Mouse (Mus musculus) MEL-GATA-1-ER (cell line): ENCODE results near the gene Oaz3.

Experiments
- DNase-seq: peaks from one replicate; pipeline ENCODE4 v3.0.0-alpha.2; 2012; ENCODE audit warnings: low read depth; ENCODE audit errors: extremely low read depth

Gene Oaz3

DNA sequence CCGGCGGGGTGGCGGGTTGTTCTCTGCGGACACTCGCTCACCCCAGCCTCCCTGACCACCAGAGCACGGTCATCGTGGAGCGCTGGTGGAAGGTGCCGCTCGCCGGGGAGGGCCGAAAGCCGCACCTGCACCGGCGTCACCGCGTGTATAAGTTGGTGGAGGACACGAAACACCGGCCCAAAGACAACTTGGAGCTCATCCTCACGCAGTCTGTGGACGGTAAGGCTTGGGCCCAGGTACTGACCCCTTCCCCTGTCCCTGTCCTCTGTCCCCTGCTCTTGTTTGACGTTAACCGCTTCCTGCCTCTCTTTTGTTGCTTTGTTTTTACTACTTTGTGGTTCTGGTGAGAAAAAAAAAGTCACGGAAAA, at the start of gene Oaz3:
Gene Oaz3, minus strand, starts transcription at position 319 of the 368 bp plus-strand sequence.
- DNase-seq: no peak

DNA sequence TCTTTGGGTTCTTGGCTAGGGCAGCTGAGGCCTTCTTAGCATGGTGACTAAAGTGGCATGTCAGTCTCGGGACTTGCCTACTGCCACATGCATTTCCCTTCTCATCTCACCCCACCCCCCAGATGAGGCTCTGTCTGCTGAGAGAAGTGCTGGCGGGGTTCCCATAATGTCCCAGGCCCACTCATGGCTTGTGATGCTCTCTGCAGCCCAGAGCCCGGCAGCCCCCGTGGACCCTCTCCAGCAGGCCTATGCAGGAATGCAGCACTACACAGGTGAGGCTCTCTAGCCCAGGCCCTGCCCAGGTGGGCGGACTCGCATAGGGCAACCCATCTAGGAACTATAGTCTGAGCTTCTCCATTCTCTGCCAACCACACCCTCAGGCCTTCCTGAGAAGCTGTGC, 43.9 kb upstream of the Oaz3 start:
- DNase-seq: no peak

DNA sequence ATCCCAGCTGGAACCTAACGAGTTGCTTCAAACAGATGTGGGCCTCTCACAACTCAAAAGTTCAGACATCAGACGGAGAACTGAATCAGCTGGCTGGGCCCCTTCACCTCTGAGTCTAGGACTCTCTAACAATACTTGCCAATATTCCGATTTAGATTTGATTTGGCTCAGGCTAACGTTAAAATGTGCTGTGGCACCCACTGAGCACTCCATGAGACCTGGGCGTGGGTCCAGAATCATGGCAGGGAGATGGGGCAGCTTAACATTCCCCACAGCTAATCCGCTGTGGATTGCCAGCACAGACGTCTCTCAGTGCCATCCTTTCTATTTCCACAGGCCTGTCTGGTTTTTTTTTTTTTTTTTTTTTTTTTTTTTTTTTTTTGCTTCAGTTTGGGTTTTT, 42.2 kb upstream of the Oaz3 start:
- no peak for DNase-seq

- no peak for DNase-seq
Measured at GRCm38 (mm10) chr3:94483790-94484439, 40.2 kb upstream of the Oaz3 start.

- DNase-seq: peak; percentile 97
Measured at GRCm38 (mm10) chr3:94482764-94483385, 39.2 kb upstream of the Oaz3 start.

- DNase-seq: no peak
Measured at GRCm38 (mm10) chr3:94481429-94481828, 37.7 kb upstream of the Oaz3 start.

DNA sequence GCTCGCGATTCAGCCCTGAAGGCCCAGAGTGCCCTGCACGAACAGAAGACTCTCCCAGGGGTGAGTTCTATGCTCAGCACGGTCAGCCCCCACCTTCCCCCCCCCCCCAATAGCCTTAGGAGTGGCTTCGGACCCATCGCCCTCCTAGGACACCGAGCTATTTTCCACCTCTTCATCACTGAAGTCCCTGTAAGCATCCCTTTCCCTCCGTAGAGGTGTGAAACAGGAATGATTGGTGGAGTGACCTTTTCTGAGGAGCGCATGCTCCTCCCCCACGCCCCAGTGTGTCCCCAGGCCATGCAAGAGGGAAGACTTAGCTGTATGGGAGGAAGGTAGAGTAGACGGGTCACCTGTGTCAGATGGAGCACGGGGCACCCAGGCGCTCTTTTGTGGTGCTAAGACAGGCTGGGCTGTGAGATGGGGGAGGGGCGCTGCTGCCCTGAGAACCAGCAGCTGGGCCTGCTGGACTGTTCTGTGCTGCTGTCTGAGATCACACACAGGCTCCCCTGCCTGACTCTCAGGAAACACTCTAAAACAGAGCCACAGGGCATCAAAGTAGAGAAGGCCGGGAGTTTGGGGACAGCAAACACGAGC, 36.7 kb upstream of the Oaz3 start, which contains the start of gene Riiad1:
Gene Riiad1, minus strand, starts transcription at position 51 of the 594 bp plus-strand sequence.
- DNase-seq: no peak

DNA sequence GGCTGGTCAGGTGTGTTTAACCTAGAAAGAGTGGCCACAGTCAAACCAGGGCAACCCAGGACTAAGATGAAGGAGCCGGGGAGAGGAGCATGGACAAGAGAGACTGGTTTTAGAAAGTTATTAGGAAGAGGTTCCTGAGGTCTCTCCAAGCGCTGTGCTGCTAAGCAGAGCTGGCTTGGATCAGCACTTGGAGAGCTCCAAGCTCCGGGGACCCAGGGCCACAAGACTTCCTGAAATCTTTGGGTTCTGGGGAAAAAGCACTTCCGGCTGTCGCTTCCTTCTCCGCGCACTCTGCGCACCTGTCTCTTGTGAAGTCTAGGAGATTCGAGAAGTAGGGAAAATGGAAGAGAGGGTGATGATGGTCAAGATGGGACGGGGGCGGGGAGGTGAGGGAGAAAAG, 35.8 kb upstream of the Oaz3 start:
- DNase-seq: no peak

- DNase-seq: no peak
Measured at GRCm38 (mm10) chr3:94478591-94479169, 35.0 kb upstream of the Oaz3 start.

DNA sequence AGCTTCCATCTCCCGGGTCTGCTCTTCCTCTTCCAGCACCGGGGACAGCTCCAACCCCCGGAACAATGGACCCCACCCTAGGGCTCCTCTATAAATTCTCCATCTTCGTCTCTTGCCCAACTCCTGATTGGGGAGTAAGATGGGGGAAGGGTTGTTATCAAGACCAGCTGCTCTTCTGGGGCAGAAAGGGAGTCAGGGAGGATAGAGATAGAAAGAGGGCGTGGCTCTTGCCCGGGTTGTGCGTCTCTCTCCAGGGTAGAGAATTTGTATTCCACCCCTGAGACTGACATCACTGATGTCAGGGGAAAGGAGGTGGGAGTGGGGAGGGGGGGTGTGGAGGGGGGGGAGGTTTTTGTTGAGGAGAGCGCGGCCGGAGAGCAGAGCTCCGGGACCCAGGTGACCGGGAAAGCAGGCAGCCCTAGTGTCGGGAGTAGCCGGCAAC, 34.3 kb upstream of the Oaz3 start, which contains the start of gene Celf3:
Gene Celf3, plus strand, starts transcription at position 315 of the 442 bp plus-strand sequence.
- DNase-seq: peak; percentile 76

GRCm38 (mm10) chr3:94477444-94477843, 33.7 kb upstream of the Oaz3 start:
- DNase-seq: no peak

DNA sequence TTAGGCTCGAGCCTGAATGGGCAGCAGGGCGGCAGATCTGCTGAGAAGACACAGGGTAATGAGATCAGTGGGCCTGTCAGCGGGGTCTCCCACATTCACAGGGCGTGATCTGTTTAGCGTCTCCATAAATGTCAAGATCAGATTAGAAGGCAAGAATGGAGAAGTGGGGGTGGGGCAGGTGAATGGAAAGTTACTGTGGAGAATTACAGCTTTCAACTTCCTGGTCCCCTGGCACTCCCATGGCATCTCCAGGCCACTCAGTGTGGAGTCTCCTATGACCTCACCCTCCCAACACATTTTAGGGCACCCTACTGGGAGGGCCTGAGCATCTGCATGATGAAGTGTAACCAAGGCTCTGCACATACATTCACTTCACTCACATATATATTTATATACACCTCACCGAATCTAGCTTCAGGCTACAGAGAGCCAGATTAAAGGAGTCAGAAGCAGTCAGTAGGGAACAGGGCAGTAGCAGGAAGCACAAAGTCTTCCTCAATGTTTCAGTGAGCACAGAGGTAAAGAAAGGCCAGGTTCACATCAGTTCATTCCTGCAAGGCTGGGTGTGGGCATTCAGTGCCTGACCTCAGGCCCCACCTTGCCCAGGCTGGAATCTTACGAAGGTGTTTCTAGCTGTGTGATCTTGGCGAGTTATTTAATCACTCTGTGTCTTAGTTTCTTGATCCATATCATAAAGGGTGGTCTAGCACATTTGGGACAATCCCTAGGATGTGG, 32.8 kb upstream of the Oaz3 start:
- no peak for DNase-seq

DNA sequence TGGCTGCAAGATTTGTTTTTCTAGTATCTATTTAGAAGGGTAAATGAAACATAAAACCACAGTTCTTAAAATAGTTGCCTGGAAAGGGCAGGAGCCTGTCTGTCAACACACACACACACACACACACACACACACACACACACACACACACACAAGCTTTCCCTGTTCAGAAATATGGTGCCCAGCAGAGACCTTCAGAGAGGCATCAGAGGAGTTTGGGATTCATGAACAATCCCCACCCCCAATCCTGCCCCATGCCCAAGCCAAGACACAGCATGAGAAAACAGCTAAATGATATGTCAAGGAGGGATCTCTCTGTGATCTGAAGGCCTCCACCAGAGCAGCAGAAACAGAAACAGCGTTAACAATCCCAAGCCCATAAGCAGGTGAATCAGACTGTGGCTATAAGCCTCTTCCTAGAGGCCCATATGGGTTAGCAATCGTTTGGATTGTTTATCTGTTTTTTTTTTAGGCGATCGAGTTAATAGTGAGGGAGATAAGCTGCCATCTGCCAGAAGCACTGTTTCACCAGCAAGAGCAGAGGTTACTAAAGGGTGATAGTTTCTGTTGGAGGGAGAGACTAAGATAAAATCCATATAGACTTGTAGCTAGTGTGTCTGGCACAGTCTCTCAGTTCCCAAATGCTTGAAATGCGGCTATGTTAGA, 30.0 kb upstream of the Oaz3 start:
- no peak for DNase-seq

GRCm38 (mm10) chr3:94473115-94473505, 29.4 kb upstream of the Oaz3 start:
- no peak for DNase-seq

- no peak for DNase-seq
Measured at GRCm38 (mm10) chr3:94472447-94473114, 28.9 kb upstream of the Oaz3 start.

DNA sequence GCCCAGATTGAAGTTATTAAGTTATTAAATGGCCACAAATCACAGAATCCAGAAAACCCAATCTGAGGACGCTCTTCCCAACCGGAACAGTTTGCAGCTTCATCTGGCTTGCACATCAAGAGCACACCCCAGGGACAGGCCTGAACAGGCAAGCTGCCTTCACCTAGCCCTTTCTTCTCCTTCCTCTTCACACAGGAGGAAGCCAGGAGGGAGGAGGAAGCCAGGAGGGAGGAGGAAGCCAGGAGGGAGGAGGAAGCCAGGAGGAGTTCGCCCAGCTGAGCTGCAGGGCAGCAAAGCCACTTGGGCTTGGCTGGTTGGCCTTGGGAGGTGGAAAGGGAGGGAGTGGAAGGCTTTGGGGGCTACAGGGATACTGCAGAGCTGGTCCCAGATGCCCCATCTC, 25.2 kb upstream of the Oaz3 start:
- no peak for DNase-seq

DNA sequence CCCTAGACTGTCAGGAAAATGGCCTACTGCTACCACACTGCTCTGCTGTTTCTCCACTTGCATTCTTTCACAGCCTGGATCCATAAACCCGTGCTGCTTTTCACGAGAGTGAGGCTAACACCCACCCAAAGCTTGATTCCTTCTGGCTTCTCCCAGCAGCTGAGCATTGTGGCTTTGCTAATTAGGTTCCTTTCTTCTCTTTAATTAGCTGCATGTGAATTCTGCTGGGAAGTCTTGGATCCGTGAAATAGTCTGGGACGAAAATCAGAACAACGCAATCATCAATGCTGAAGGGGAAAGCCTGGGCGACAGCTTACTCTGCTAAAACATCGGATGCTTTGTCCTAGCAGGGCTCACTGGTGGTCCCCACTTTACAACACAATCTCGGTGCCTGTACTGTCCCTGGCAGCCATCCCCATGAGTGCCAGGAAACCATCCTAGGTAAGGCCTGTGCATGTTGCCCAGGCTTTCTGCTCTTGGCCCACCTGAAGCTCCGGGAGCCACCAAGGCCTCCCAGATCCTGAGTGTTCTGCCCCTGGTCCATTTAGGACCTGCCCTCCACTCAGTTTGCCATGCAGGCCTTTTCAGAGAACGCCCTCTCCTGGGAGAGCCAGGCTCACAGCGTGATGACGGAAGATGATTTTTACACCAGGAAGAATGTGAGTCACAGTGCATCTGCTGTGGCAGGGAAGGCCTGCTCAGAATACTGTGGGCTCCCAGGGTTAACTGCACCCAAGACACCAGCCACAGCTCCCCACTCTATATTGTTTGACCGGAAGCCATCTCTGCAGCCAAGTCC, 22.1 kb upstream of the Oaz3 start:
- DNase-seq: no peak

DNA sequence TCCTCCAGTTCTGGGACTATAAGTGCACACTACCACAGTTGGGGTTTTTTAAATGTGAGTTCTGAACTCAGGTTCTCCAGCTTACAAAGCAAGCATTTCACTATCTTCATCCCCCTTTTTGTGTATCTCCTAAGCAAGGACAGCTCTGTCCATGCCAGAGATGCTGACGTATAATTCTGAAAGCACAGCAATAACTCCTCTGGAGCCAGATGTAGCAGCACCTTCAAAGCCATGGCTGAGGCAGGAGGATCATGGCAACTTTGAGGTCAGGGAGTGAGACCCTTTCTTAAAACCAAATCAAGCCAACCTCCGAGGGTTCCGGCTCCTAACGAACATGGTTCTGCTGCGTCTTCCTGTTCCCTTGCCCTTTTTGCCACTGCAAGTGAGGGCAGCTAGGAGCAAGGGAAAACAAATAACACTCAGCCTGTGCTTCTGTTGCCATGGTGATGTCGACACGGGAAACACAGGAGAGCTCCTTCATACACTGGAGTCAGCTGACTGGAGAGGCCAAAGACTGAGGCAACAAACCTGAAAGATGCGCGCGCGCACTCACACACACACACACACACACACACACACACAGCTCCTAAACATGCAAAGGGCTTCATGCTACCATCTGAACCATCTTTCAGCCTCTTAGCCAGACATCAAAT, 20.3 kb upstream of the Oaz3 start:
- no peak for DNase-seq

- DNase-seq: no peak
Measured at GRCm38 (mm10) chr3:94459834-94460233, 16.1 kb upstream of the Oaz3 start.
